Mouse (Mus musculus): Measurements from ENCODE around the gene Fam129c.

The Fam129c gene

GRCm38 (mm10) chr8:71597451-71597850 lies at the start of gene Fam129c:
TSS of gene Fam129c (plus strand) at chr8:71597648.
- in situ Hi-C loops (cut with MboI, MseI): no loop called here

- in situ Hi-C loops (cut with MboI, MseI): no loop called here
Measured at GRCm38 (mm10) chr8:71550754-71551153, 46.7 kb upstream of the Fam129c start.

GRCm38 (mm10) chr8:71552770-71553169 lies 44.7 kb upstream of the Fam129c start:
- in situ Hi-C loops (cut with MboI, MseI): no loop called here

- in situ Hi-C loops (cut with MboI, MseI): no loop called here
Measured at GRCm38 (mm10) chr8:71554001-71554400, 43.4 kb upstream of the Fam129c start.

GRCm38 (mm10) chr8:71554644-71555043 lies 42.8 kb upstream of the Fam129c start:
- in situ Hi-C loops (cut with MboI, MseI): no loop called here

- in situ Hi-C loops (cut with MboI, MseI): no loop called here
Measured at GRCm38 (mm10) chr8:71558071-71558957, 39.1 kb upstream of the Fam129c start, which contains the start of gene Tmem221. TSS of gene Tmem221 (minus strand) at chr8:71558871.

- in situ Hi-C loops (cut with MboI, MseI): no loop called here
Measured at GRCm38 (mm10) chr8:71558958-71559690, 38.3 kb upstream of the Fam129c start.

- in situ Hi-C loops (cut with MboI, MseI): loop anchor here (5.0 kb wide), 1 partner anchor 72 kb away; no protein-coding TSS in a partner anchor
Measured at GRCm38 (mm10) chr8:71560071-71560470, 37.4 kb upstream of the Fam129c start.

- in situ Hi-C loops (cut with MboI, MseI): loop anchor here (5.0 kb wide), 1 partner anchor 72 kb away; no protein-coding TSS in a partner anchor
Measured at GRCm38 (mm10) chr8:71560765-71561164, 36.7 kb upstream of the Fam129c start.

GRCm38 (mm10) chr8:71561401-71561800 lies 36.0 kb upstream of the Fam129c start:
- in situ Hi-C loops (cut with MboI, MseI): loop anchor here (5.0 kb wide), 1 partner anchor 71 kb away; no protein-coding TSS in a partner anchor

- in situ Hi-C loops (cut with MboI, MseI): loop anchor here (5.0 kb wide), 1 partner anchor 70 kb away; no protein-coding TSS in a partner anchor
Measured at GRCm38 (mm10) chr8:71562751-71563150, 34.7 kb upstream of the Fam129c start.

- in situ Hi-C loops (cut with MboI, MseI): loop anchor here (5.0 kb wide), 1 partner anchor 68 kb away; no protein-coding TSS in a partner anchor
Measured at GRCm38 (mm10) chr8:71563992-71564391, 33.5 kb upstream of the Fam129c start.

GRCm38 (mm10) chr8:71566501-71566900 lies 30.9 kb upstream of the Fam129c start, which contains the start of gene Nxnl1:
TSS of gene Nxnl1 (minus strand) at chr8:71566601.
- in situ Hi-C loops (cut with MboI, MseI): loop anchor here (5.0 kb wide), 1 partner anchor 91 kb away; no protein-coding TSS in a partner anchor

- in situ Hi-C loops (cut with MboI, MseI): loop anchor here (5.0 kb wide), 1 partner anchor 90 kb away; no protein-coding TSS in a partner anchor
Measured at GRCm38 (mm10) chr8:71567587-71567986, 29.9 kb upstream of the Fam129c start.

- in situ Hi-C loops (cut with MboI, MseI): loop anchor here (5.0 kb wide), 1 partner anchor 89 kb away; no protein-coding TSS in a partner anchor
Measured at GRCm38 (mm10) chr8:71568387-71568937, 29.0 kb upstream of the Fam129c start, which contains the start of gene Slc27a1. TSS of gene Slc27a1 (plus strand) at chr8:71568882.

GRCm38 (mm10) chr8:71568941-71569340 lies 28.5 kb upstream of the Fam129c start:
- in situ Hi-C loops (cut with MboI, MseI): loop anchor here (5.0 kb wide), 1 partner anchor 88 kb away; no protein-coding TSS in a partner anchor

- in situ Hi-C loops (cut with MboI, MseI): loop anchor here (5.0 kb wide), 1 partner anchor 88 kb away; no protein-coding TSS in a partner anchor
Measured at GRCm38 (mm10) chr8:71569366-71570290, 27.8 kb upstream of the Fam129c start.

- in situ Hi-C loops (cut with MboI, MseI): no loop called here
Measured at GRCm38 (mm10) chr8:71570291-71570954, 27.0 kb upstream of the Fam129c start.

GRCm38 (mm10) chr8:71572077-71572476 lies 25.4 kb upstream of the Fam129c start:
- in situ Hi-C loops (cut with MboI, MseI): no loop called here

Measured in regulatory T cell (primary cell).